Mouse (Mus musculus): ENCODE measurements around the gene Gm42791.

DNA sequence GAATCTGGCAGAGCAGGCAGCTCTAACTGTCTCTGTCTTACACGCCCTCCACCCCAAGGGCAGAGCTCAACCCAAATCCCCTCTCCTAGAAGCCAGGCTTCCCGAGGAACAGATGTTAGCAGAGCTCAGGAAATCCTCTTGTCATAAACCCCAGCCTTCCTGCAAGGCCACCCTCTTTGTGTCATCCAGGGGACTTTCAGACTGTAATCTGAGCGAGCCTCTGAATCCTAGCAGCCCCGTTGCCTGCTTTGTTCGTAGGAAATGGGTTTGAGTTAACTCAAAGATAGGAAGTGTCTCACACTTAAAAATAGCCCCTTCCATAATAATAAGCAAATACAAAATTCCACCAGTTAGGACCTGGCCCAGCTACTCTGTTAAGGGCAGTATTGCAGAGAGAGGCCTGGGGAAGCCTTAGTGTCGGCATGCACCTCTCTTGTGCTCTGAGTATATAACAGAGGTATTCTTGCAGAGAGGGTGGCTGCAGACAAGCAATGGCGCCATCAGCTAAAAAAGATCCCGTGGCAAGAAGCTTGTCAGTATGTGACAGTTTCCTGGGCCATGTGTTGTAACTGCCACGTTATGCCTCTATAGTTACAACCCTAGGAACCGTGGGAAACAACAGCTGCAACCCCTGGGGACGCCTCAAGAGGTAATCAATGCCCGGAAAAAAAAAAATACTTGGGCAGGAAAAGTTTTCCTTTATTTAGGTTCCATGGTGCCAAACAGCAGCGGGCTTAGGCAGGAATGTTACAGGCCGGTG, 17.1 kb downstream of the Gm42791 start:
- TF ChIP-seq CTCF (IDR thresholded peaks at IDR 0.05; ENCODE audit: low read depth, low read length) = no peak
- TF ChIP-seq POLR2A (IDR thresholded peaks at IDR 0.05; ENCODE audit: extremely low read depth, insufficient read depth, low read length) = no peak

All from liver, adult 2 months (tissue).